30 mouse cellular contexts compared by ENCODE assay signal in the genomic region with DNA sequence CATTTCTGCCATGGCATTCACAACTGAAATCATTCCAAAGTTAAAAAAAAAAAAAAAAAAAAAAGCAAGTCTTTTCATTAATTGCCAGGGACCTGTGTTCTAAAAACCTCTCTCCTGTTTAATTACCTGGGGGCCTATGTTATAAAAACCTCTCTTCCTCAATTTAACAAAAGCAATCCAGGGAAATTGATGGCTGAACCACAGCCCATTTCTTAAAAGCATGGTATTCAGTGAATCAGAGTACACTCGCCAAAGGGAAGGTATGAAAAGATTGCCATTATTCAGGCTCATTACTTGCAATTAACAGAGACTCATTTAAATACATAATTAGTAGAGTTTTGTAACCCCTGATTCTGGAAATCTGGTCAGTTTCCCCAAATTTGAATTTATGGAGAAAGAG.
"Had no signal": no experiment of that assay in that cellular context is flagged by ENCODE, and none has a peak within 500 bp of the region (broad histone marks: within the 10 kb centered on the region; RNA-seq: fewer than 3 reads in every experiment).

No protein-coding gene starts in this region.

- H3K9ac ChIP-seq: heart, embryonic 13.5 days; heart, embryonic 15.5 days; hindbrain, embryonic 12.5 days; hindbrain, embryonic 14.5 days; intestine, embryonic 15.5 days; limb, embryonic 12.5 days; liver, embryonic 13.5 days; liver, embryonic 15.5 days; liver, postnatal 0 days had no signal

- H3K27me3 ChIP-seq: heart, embryonic 13.5 days; heart, embryonic 15.5 days; hindbrain, embryonic 12.5 days; intestine, embryonic 15.5 days; limb, embryonic 12.5 days; liver, embryonic 13.5 days; liver, embryonic 15.5 days had no signal

- H3K27ac ChIP-seq: gastrocnemius, adult 2 months; heart, adult 2 months; heart, embryonic 13.5 days; heart, embryonic 15.5 days; hindbrain, embryonic 10.5 days; hindbrain, embryonic 12.5 days; hindbrain, embryonic 14.5 days; intestine, embryonic 15.5 days; layer of hippocampus, adult 2 months; left cerebral cortex, adult 2 months; limb, embryonic 10.5 days; limb, embryonic 12.5 days; liver, embryonic 13.5 days; liver, embryonic 15.5 days had no signal

- ATAC-seq: hindbrain, embryonic 16.5 days; inflammation-experienced regulatory T-cells, adult 6 months; intestine, embryonic 15.5 days; intestine, postnatal 0 days; liver, postnatal 0 days had no signal

- H3K4me3 ChIP-seq: gastrocnemius, adult 2 months; heart, adult 2 months; heart, embryonic 13.5 days; heart, embryonic 15.5 days; hindbrain, embryonic 10.5 days; hindbrain, embryonic 12.5 days; intestine, embryonic 15.5 days; layer of hippocampus, adult 2 months; left cerebral cortex, adult 2 months; limb, embryonic 10.5 days; limb, embryonic 12.5 days; liver, embryonic 13.5 days; liver, embryonic 15.5 days had no signal

- H3K4me1 ChIP-seq: hindbrain, embryonic 10.5 days; hindbrain, embryonic 12.5 days; intestine, embryonic 15.5 days; liver, embryonic 13.5 days; liver, embryonic 15.5 days had no signal

- DNase-seq: gastrocnemius, adult 2 months; gastrocnemius, postnatal 10 days; gastrocnemius, postnatal 25 days; heart, adult 2 months; heart, postnatal 14 days; heart, postnatal 36 days; kidney, adult 18-20 months; kidney, adult 8-10 months; kidney, postnatal 10 days; kidney, postnatal 25 days; kidney, postnatal 4 days; liver; liver, embryonic 13.5 days; liver, postnatal 0 days had no signal

- H3K36me3 ChIP-seq: heart, embryonic 13.5 days; heart, embryonic 15.5 days; hindbrain, embryonic 10.5 days; hindbrain, embryonic 12.5 days; intestine, embryonic 15.5 days; limb, embryonic 10.5 days; limb, embryonic 12.5 days; liver, embryonic 13.5 days; liver, embryonic 15.5 days had no signal

- H3K9me3 ChIP-seq: heart, embryonic 13.5 days; heart, embryonic 15.5 days; hindbrain, embryonic 10.5 days; hindbrain, embryonic 12.5 days; intestine, embryonic 15.5 days; limb, embryonic 10.5 days; limb, embryonic 12.5 days; liver, embryonic 13.5 days; liver, embryonic 15.5 days had no signal

- H3K4me2 ChIP-seq: heart, embryonic 11.5 days; heart, embryonic 13.5 days; heart, embryonic 15.5 days; hindbrain, embryonic 12.5 days; hindbrain, embryonic 14.5 days; intestine, embryonic 15.5 days; limb, embryonic 12.5 days; liver, embryonic 11.5 days; liver, embryonic 13.5 days; liver, embryonic 15.5 days had no signal
